Mouse (Mus musculus) cerebellum, adult 2 months (tissue): ENCODE results near the gene Dnaic1. TPM values are rescaled to one million over a fixed set of nuclear protein-coding genes. Genes with fewer than 3 reads are reported as not detected.

ENCODE experiments used
- DNase-seq, 2 experiments: peaks; one replicate each; pipeline ENCODE4 v3.0.0; 2021
- H3K27ac ChIP-seq: fragments of 200-500 bp; 2 replicates; pipeline ENCODE4 v1.5.1; 2012; ENCODE audit warnings: low read length, control low read depth, inconsistent platforms; ENCODE audit not compliant: insufficient read depth
- H3K27me3 ChIP-seq: fragments of 200-500 bp; 2 replicates; pipeline ENCODE4 v1.6.1; 2012; ENCODE audit warnings: inconsistent platforms, mild to moderate bottlenecking, low read length, moderate library complexity; ENCODE audit not compliant: control insufficient read depth, insufficient read depth
- H3K4me1 ChIP-seq: fragments of 200-500 bp; 2 replicates; pipeline ENCODE4 v1.6.1; 2011; ENCODE audit warnings: low read length; ENCODE audit not compliant: control insufficient read depth, insufficient read depth
- H3K4me3 ChIP-seq: fragments of 200-500 bp; replicated peaks from 2 replicates; pipeline ENCODE3; 2011; ENCODE audit warnings: mild to moderate bottlenecking, low read depth, low read length, control low read depth; ENCODE audit not compliant: insufficient read depth
- CTCF ChIP-seq: fragments of 200-500 bp; IDR thresholded peaks from 2 replicates; pipeline ENCODE4 v1.5.1; 2011; ENCODE audit warnings: low read depth, mild to moderate bottlenecking, control low read depth, low read length, moderate library complexity, borderline replicate concordance; ENCODE audit not compliant: insufficient read depth
- POLR2A ChIP-seq: fragments of 200-500 bp; IDR thresholded peaks from 2 replicates; pipeline ENCODE4 v1.6.1; 2011; ENCODE audit warnings: low read length, control low read depth, borderline replicate concordance; ENCODE audit not compliant: insufficient read depth
- WGBS: fragments of 180-500 bp; shearing (Covaris S2); methylation state at CpG from one replicate; pipeline ENCODE4 v1.1.7; 2018; 5-methylcytosine and 5-hydroxymethylcytosine counted together
- polyA plus RNA-seq: library from polyadenylated mRNA; depleted of rRNA; stranded (reverse); fragments of >200 nt; gene quantifications from 2 replicates; pipeline ENCODE4 v1.2.3, GENCODE M21; 2012

Dnaic1 gene
- polyA plus RNA-seq, 1 experiment, result 9.3 TPM

- peak overlapping the region; percentile 95 for H3K4me3 ChIP-seq
- peaks cover 46% of the 10 kb centered on the region for H3K4me1 ChIP-seq
- no peaks in the 10 kb centered on the region for H3K27me3 ChIP-seq
- 20% methylated on average over 6 of the region's 6 CpGs for WGBS
- H3K27ac ChIP-seq, result peak overlapping the region; percentile 94
- peak in 1 of 2 experiments; percentile 45 for DNase-seq
- TF ChIP-seq CTCF (no peak), POLR2A (no peak)
These were observed 69.2 kb downstream of the Dnaic1 start for GRCm38 (mm10) chr4:41638828-41639213.

GRCm38 (mm10) chr4:41639214-41639841, 69.8 kb downstream of the Dnaic1 start:
- peak overlapping the region; percentile 95 for H3K4me3 ChIP-seq
- H3K27ac ChIP-seq, result peak overlapping the region; percentile 94
- peak; percentile 60 to 72 for DNase-seq
- 5% methylated on average over 10 of the region's 10 CpGs for WGBS
- no peaks in the 10 kb centered on the region for H3K27me3 ChIP-seq
- H3K4me1 ChIP-seq, result peaks cover 46% of the 10 kb centered on the region
- TF ChIP-seq CTCF, result no peak
- no peak for TF ChIP-seq POLR2A

- 2% methylated on average over 57 of the region's 74 CpGs for WGBS
- Histone ChIP-seq H3K27ac (peak within 1 kb of the TSS; percentile 94), H3K4me3 (peak within 1 kb of the TSS; percentile 95), H3K4me1 (peaks cover 44% of the 10 kb centered on the region), H3K27me3 (no peaks in the 10 kb centered on the region)
- TF ChIP-seq POLR2A, result peak; percentile 39; the same call in 1 of the 2 replicates
- TF ChIP-seq CTCF, result no peak
- DNase-seq, result peak; percentile 96 to 98
These were observed 70.4 kb downstream of the Dnaic1 start, which contains the start of gene Enho for GRCm38 (mm10) chr4:41639913-41640507. Gene Enho (minus strand): TSS chr4:41640324.

- no peaks in the 10 kb centered on the region for H3K27me3 ChIP-seq
- H3K4me3 ChIP-seq, result no peak overlapping the region
- H3K4me1 ChIP-seq, result peaks cover 31% of the 10 kb centered on the region
- no peak overlapping the region for H3K27ac ChIP-seq
- no peak for TF ChIP-seq POLR2A
- no peak for TF ChIP-seq CTCF
- DNase-seq, result peak in 1 of 2 experiments; percentile 47
- 21% methylated on average over 6 of the region's 6 CpGs for WGBS
These were observed 71.7 kb downstream of the Dnaic1 start for GRCm38 (mm10) chr4:41641199-41641822.

GRCm38 (mm10) chr4:41645488-41645887, 75.9 kb downstream of the Dnaic1 start:
- TF ChIP-seq CTCF (peak; percentile 53), POLR2A (no peak)
- Histone ChIP-seq H3K27ac (no peak overlapping the region), H3K4me1 (peaks cover 5% of the 10 kb centered on the region; the same call in 1 of the 2 replicates), H3K27me3 (no peaks in the 10 kb centered on the region), H3K4me3 (no peak overlapping the region)
- DNase-seq, result peak in 1 of 2 experiments; percentile 54
- 14% methylated on average over 5 of the region's 5 CpGs for WGBS

- H3K4me1 ChIP-seq, result peaks cover 1% of the 10 kb centered on the region
- H3K27ac ChIP-seq, result no peak overlapping the region
- H3K4me3 ChIP-seq, result no peak overlapping the region
- DNase-seq, result peak in 1 of 2 experiments; percentile 25
- no peaks in the 10 kb centered on the region for H3K27me3 ChIP-seq
- TF ChIP-seq CTCF (no peak), POLR2A (no peak)
- 50% methylated on average over 4 of the region's 4 CpGs for WGBS
These were observed 78.6 kb downstream of the Dnaic1 start for GRCm38 (mm10) chr4:41648157-41648556.

GRCm38 (mm10) chr4:41648627-41649026, 79.1 kb downstream of the Dnaic1 start:
- WGBS, result 74% methylated on average over 7 of the region's 7 CpGs
- Histone ChIP-seq H3K4me1 (peaks cover 6% of the 10 kb centered on the region), H3K4me3 (no peak overlapping the region), H3K27ac (no peak overlapping the region), H3K27me3 (no peaks in the 10 kb centered on the region)
- no peak for DNase-seq
- TF ChIP-seq POLR2A (no peak), CTCF (no peak)
